Mouse (Mus musculus): ENCODE data around the gene Rfng. TPM values are rescaled to one million over a fixed set of nuclear protein-coding genes. Genes with fewer than 3 reads are reported as not detected.
"Not testable (repeated sequence)": the region's sequence is repeated elsewhere in the genome, so short reads cannot be mapped to it uniquely, and the experiment has no call there.

Gene Rfng
- polyA plus RNA-seq, 1 experiment = 8.9 TPM

DNA sequence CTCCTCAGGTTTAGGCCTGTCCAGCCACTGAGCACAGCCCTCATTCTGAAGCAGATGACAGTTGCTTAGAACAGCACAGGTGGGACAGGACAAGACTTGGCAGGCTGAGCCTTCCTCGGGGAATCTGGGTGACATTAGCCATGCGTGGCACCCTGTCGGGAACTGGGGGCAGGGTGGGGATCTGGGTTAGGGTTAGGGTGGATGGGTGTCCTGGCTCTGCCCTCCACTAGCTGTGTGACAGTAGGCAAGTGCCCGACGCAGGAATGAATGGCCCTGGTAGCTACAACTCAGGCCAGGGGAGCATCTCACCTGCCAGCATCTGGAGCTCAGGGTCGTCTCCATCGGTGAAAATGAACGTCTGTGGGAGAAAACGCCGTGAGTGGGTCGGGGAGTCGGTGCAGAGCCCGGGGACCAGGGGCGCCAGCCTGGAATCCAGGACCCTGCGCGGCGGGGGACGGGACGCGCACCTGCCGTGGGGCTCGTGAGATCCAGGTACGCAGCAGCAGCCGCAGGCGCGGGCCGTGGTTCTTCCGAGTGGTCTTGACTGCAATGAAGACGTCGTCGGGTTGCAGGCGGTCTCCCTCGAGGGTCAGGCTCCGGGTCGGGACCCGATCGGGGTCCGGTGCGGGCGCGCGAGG is 462 bp downstream of the Rfng start:
- Histone ChIP-seq H3K4me3 (ENCODE audit: low read depth, low read length) (peak overlapping the region; percentile 58), H3K9me3 (replicated peaks; ENCODE audit: control insufficient read depth, insufficient read depth, low read length, poor library complexity, severe bottlenecking) (no peaks in the 10 kb centered on the region), H3K36me3 (ENCODE audit: control insufficient read depth, insufficient read depth, low read length, poor library complexity, severe bottlenecking) (peaks cover 20% of the 10 kb centered on the region), H3K27ac (ENCODE audit: insufficient read depth, low read length) (no peak overlapping the region), H3K9ac (ENCODE audit: low read depth, poor library complexity, severe bottlenecking) (peak overlapping the region; percentile 89), H3K4me1 (ENCODE audit: control insufficient read depth, insufficient read depth, low read length) (peaks cover 8% of the 10 kb centered on the region), H3K27me3 (ENCODE audit: control insufficient read depth, insufficient read depth, low read length, poor library complexity, severe bottlenecking) (no peaks in the 10 kb centered on the region)
- TF ChIP-seq EP300 (IDR thresholded peaks at IDR 0.05; ENCODE audit: insufficient read depth, low read depth, low read length) (no peak), CTCF (IDR thresholded peaks at IDR 0.05; ENCODE audit: low read depth, low read length) (no peak), POLR2A (IDR thresholded peaks at IDR 0.05; ENCODE audit: insufficient read depth, low read length) (no peak)

DNA sequence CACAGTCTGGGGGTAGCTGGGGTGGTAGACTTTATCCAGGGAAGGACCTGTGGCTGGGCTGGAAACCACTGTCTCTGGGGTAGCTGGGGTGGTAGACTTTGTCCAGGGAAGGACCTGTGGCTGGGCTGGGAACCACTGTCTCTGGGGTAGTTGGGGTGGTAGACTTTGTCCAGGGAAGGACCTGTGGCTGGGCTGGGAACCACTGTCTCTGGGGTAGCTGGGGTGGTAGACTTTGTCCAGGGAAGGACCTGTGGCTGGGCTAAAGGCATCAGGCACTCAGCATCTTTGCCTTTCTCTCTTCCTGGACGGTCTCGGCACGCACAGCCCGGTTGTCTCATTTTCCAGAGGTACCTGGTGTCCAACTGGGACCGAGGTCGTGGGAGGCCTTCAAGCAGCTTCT is 2.6 kb downstream of the Rfng start:
- H3K9me3 ChIP-seq (replicated peaks; ENCODE audit: control insufficient read depth, insufficient read depth, low read length, poor library complexity, severe bottlenecking); H3K27ac ChIP-seq (ENCODE audit: insufficient read depth, low read length); H3K27me3 ChIP-seq (ENCODE audit: control insufficient read depth, insufficient read depth, low read length, poor library complexity, severe bottlenecking); H3K4me3 ChIP-seq (ENCODE audit: low read depth, low read length); H3K9ac ChIP-seq (ENCODE audit: low read depth, poor library complexity, severe bottlenecking); H3K36me3 ChIP-seq (ENCODE audit: control insufficient read depth, insufficient read depth, low read length, poor library complexity, severe bottlenecking): not testable (repeated sequence)
- peaks cover 12% of the 10 kb centered on the region for H3K4me1 ChIP-seq (ENCODE audit: control insufficient read depth, insufficient read depth, low read length)

DNA sequence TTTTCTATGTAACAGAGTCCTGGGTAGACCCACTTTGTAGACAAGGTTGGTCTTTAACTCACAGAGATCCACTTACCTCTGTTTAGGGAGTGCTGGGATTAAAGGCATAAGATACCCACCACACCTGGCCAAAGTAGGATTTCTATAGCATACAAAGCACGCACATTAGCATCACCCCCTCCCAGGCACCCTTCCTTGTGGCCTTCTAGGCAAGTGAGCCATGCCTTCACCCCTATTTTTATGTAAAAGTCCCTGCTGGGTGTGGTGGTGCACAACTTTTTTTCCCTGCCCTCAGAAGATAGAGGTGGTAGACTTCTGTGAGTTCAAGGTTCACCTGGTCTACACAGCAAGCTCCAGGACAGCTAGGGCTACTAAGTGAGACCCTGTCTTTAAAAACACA is 4.1 kb downstream of the Rfng start:
- Histone ChIP-seq H3K9me3 (replicated peaks; ENCODE audit: control insufficient read depth, insufficient read depth, low read length, poor library complexity, severe bottlenecking) (no peaks in the 10 kb centered on the region), H3K4me3 (ENCODE audit: low read depth, low read length) (no peak overlapping the region), H3K27me3 (ENCODE audit: control insufficient read depth, insufficient read depth, low read length, poor library complexity, severe bottlenecking) (no peaks in the 10 kb centered on the region), H3K36me3 (ENCODE audit: control insufficient read depth, insufficient read depth, low read length, poor library complexity, severe bottlenecking) (no peaks in the 10 kb centered on the region), H3K9ac (ENCODE audit: low read depth, poor library complexity, severe bottlenecking) (no peak overlapping the region), H3K4me1 (ENCODE audit: control insufficient read depth, insufficient read depth, low read length) (peaks cover 12% of the 10 kb centered on the region), H3K27ac (ENCODE audit: insufficient read depth, low read length) (peak overlapping the region; percentile 48)
- TF ChIP-seq CTCF (IDR thresholded peaks at IDR 0.05; ENCODE audit: low read depth, low read length) = no peak
- TF ChIP-seq EP300 (IDR thresholded peaks at IDR 0.05; ENCODE audit: insufficient read depth, low read depth, low read length) = peak; percentile 74

DNA sequence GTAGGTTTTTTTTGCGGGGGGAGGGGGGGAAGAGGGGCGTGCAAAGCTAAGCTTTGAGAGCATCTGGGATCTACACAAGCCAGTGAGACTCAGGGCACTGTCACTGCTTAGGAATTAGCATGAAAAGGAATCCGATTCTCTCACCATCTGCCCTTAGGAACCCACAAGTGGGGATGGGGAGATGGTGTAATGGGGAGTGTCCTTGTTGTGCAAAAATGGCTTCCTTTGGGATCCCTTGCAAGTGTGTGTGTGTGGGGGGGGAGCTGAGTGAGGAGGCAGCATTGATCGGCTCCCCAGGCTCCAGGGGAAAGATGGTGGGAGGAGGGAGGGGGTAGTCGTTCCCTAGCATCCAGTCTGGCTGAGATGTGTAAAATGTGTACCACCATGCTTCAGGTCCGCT is 6.9 kb downstream of the Rfng start:
- Histone ChIP-seq H3K9ac (ENCODE audit: low read depth, poor library complexity, severe bottlenecking) (no peak overlapping the region), H3K4me1 (ENCODE audit: control insufficient read depth, insufficient read depth, low read length) (peaks cover 12% of the 10 kb centered on the region), H3K36me3 (ENCODE audit: control insufficient read depth, insufficient read depth, low read length, poor library complexity, severe bottlenecking) (no peaks in the 10 kb centered on the region), H3K27ac (ENCODE audit: insufficient read depth, low read length) (0 out of 2 replicates have a peak overlapping the region, but pooled peaks have one; percentile 15), H3K4me3 (ENCODE audit: low read depth, low read length) (no peak overlapping the region), H3K9me3 (replicated peaks; ENCODE audit: control insufficient read depth, insufficient read depth, low read length, poor library complexity, severe bottlenecking) (no peaks in the 10 kb centered on the region), H3K27me3 (ENCODE audit: control insufficient read depth, insufficient read depth, low read length, poor library complexity, severe bottlenecking) (no peaks in the 10 kb centered on the region)
- TF ChIP-seq EP300 (IDR thresholded peaks at IDR 0.05; ENCODE audit: insufficient read depth, low read depth, low read length) (peak; percentile 62; the same call in 1 of the 2 replicates), CTCF (IDR thresholded peaks at IDR 0.05; ENCODE audit: low read depth, low read length) (no peak)

GRCm38 (mm10) chr11:120775774-120776469 is 8.1 kb downstream of the Rfng start:
- H3K36me3 ChIP-seq (ENCODE audit: control insufficient read depth, insufficient read depth, low read length, poor library complexity, severe bottlenecking) = no peaks in the 10 kb centered on the region
- H3K9ac ChIP-seq (ENCODE audit: low read depth, poor library complexity, severe bottlenecking) = no peak overlapping the region
- H3K9me3 ChIP-seq (replicated peaks; ENCODE audit: control insufficient read depth, insufficient read depth, low read length, poor library complexity, severe bottlenecking) = no peaks in the 10 kb centered on the region
- no peak overlapping the region for H3K4me3 ChIP-seq (ENCODE audit: low read depth, low read length)
- H3K27ac ChIP-seq (ENCODE audit: insufficient read depth, low read length) = no peak overlapping the region
- no peaks in the 10 kb centered on the region for H3K27me3 ChIP-seq (ENCODE audit: control insufficient read depth, insufficient read depth, low read length, poor library complexity, severe bottlenecking)
- TF ChIP-seq EP300 (IDR thresholded peaks at IDR 0.05; ENCODE audit: insufficient read depth, low read depth, low read length) = peak; percentile 87; the same call in 1 of the 2 replicates
- no peak for TF ChIP-seq POLR2A (IDR thresholded peaks at IDR 0.05; ENCODE audit: insufficient read depth, low read length)
- TF ChIP-seq CTCF (IDR thresholded peaks at IDR 0.05; ENCODE audit: low read depth, low read length) = peak; percentile 100
- peaks cover 12% of the 10 kb centered on the region for H3K4me1 ChIP-seq (ENCODE audit: control insufficient read depth, insufficient read depth, low read length)

GRCm38 (mm10) chr11:120773463-120774190 is 10.4 kb downstream of the Rfng start:
- Histone ChIP-seq H3K27me3 (ENCODE audit: control insufficient read depth, insufficient read depth, low read length, poor library complexity, severe bottlenecking) (no peaks in the 10 kb centered on the region), H3K9ac (ENCODE audit: low read depth, poor library complexity, severe bottlenecking) (no peak overlapping the region), H3K27ac (ENCODE audit: insufficient read depth, low read length) (no peak overlapping the region), H3K36me3 (ENCODE audit: control insufficient read depth, insufficient read depth, low read length, poor library complexity, severe bottlenecking) (no peaks in the 10 kb centered on the region), H3K4me1 (ENCODE audit: control insufficient read depth, insufficient read depth, low read length) (peaks cover 4% of the 10 kb centered on the region), H3K4me3 (ENCODE audit: low read depth, low read length) (no peak overlapping the region), H3K9me3 (replicated peaks; ENCODE audit: control insufficient read depth, insufficient read depth, low read length, poor library complexity, severe bottlenecking) (peaks cover 3% of the 10 kb centered on the region; the same call in 1 of the 2 replicates)
- TF ChIP-seq CTCF (IDR thresholded peaks at IDR 0.05; ENCODE audit: low read depth, low read length) (no peak), POLR2A (IDR thresholded peaks at IDR 0.05; ENCODE audit: insufficient read depth, low read length) (no peak), EP300 (IDR thresholded peaks at IDR 0.05; ENCODE audit: insufficient read depth, low read depth, low read length) (no peak)
